Mouse (Mus musculus) thymus, adult 2 months (tissue): ENCODE data around the gene Plac9b.
"Not testable (repeated sequence)": the region's sequence is repeated elsewhere in the genome, so short reads cannot be mapped to it uniquely, and the experiment has no call there.

Source experiments
- CTCF ChIP-seq: fragments of 200-500 bp; IDR thresholded peaks from 2 replicates; pipeline ENCODE4 v1.5.1; 2012; ENCODE audit warnings: mild to moderate bottlenecking, control low read depth, low read length, moderate library complexity, borderline replicate concordance; ENCODE audit not compliant: control insufficient read depth, poor library complexity, insufficient read depth; ENCODE audit errors: extremely low read depth
- POLR2A ChIP-seq: fragments of 200-500 bp; IDR thresholded peaks from 2 replicates; pipeline ENCODE4 v1.6.1; 2012; ENCODE audit warnings: mild to moderate bottlenecking, low read length, control low read depth, moderate library complexity; ENCODE audit not compliant: control insufficient read depth, poor library complexity, insufficient read depth; ENCODE audit errors: extremely low read depth

- TF ChIP-seq CTCF, POLR2A: not testable (repeated sequence)
These were observed 620 bp downstream of the Plac9b start for GRCm38 (mm10) chr14:26181660-26182059.
